Mouse (Mus musculus) layer of hippocampus, postnatal 25 days (tissue): Measurements from ENCODE around the gene Mrps18b. TPM values are rescaled to one million over a fixed set of nuclear protein-coding genes. Genes with fewer than 3 reads are reported as not detected.

Experiments used
- DNase-seq, 2 experiments: peaks; one replicate each; pipeline ENCODE4 v3.0.0; 2022; ENCODE audit warnings: mixed read lengths in 2 of 2, low spot score in 1 of 2; ENCODE audit errors: extremely low spot score in 1 of 2
- total RNA-seq, 2 experiments: library from RNA; stranded (reverse); gene quantifications; 2 replicates each; pipeline ENCODE4 v1.2.3; 2021

The Mrps18b gene
- total RNA-seq, 2 experiments from 2014 or later, result 34.4 to 35.9 TPM

- DNase-seq, result no peak
These were observed 33.3 kb downstream of the Mrps18b start for GRCm38 (mm10) chr17:35882924-35883323.

GRCm38 (mm10) chr17:35879245-35880057, 36.7 kb downstream of the Mrps18b start, which contains the start of gene Dhx16:
Gene Dhx16 (plus strand): TSS chr17:35879819.
- DNase-seq, result peak; percentile 86 to 95

- no peak for DNase-seq
These were observed 41.5 kb downstream of the Mrps18b start for GRCm38 (mm10) chr17:35874721-35875120.

- DNase-seq, result peak; percentile 89 to 95
These were observed 42.2 kb downstream of the Mrps18b start for GRCm38 (mm10) chr17:35873774-35874519.

GRCm38 (mm10) chr17:35870884-35871696, 45.1 kb downstream of the Mrps18b start:
- no peak for DNase-seq

DNA sequence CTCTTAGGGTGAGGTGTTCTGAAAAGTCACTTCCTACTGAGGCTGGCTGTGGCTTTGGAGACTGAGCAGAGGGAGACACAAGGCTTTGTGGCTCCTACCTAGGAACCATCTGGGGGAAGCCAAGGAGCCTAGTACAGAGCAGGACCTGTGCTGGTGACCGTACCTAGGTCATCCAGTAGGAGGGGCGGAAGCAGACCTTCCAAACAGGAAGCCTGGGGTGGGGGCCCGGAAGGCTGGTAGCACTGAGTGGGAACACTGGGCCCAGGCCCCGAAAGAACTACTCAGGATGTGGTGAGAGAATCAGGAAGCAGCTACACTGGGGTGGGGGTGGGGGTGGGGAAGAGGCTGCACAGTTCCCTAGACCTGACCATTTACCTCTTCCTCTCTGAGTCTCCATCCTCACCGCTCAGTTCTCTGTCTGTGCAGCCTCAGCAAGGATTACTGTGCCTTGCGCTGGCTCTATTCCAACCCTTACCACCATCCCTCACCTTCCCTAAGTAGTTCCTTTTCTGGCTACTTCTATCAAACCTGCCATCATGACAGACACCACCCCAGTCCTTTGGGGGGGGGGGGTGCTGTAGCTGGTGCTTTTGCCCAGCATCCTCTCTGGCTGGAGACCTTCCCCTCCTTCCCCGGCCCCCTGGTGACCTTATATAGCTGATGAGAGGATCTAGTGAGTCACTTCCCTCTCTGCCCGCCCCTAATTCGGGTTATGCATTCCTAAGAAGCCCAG, 45.9 kb downstream of the Mrps18b start:
- no peak for DNase-seq

- no peak for DNase-seq
These were observed 46.7 kb downstream of the Mrps18b start for GRCm38 (mm10) chr17:35869346-35870067.

DNA sequence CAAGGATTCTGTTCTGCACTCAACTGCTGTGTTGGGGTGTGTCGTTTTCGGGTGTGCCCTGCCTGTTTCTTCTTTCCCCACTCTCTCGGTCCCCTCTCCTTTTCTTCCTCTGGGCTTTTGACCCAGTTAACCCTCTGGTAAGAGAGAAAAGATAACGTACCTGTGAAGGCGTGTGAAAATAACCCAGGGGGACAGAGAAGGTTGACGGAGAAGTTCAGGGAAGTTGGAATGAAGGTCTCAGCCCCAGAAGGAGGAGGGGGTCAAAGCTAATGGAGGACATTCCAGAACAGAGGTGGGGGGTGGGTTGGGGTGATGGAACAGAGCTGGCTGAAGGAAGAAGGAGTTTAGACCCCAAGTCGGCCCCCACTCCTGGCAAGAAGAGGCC, 47.2 kb downstream of the Mrps18b start:
- no peak for DNase-seq

GRCm38 (mm10) chr17:35868165-35868820, 47.9 kb downstream of the Mrps18b start:
- no peak for DNase-seq

DNA sequence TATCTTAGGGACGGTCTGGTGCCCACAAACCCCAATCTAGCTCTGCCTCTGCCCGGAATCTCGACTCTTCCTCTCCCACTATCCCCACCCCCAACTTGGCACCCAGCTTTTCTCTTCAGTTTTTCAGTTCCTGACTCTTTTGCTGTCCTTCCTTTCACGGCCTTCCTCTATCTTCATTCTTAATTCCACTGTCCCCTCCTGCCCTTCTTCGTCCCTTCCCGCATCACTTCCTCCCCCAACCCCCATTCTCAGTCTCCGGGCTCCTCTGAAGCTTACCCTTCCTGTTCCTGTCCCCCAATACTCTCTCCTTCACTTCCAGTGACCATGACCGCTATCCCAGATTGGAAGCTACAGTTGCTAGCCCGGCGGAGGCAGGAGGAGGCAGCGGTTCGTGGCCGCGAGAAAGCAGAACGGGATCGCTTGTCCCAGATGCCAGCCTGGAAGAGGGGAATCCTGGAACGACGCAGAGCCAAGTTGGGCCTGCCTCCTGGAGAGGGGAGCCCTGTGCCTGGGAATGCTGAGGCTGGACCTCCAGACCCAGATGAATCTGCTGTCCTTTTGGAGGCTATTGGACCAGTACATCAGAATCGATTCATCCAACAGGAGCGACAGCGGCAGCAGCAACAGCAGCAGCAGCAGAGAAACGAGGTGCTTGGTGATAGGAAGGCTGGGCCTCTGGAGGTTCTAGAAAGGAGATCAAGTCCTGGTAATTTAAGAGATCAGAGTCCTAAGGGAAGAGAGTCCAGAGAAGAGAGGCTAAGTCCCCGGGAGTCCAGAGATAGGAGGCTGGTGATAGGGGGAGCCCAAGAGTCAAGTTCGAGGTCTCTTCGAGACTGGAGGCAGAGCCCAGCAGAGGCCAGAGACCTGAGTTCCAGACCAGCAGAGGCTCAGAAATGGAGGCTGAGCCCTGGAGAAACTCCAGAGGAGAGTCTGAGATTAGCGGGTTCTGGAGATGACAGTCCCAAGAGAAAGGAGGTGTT, 49.0 kb downstream of the Mrps18b start:
- no peak for DNase-seq

DNA sequence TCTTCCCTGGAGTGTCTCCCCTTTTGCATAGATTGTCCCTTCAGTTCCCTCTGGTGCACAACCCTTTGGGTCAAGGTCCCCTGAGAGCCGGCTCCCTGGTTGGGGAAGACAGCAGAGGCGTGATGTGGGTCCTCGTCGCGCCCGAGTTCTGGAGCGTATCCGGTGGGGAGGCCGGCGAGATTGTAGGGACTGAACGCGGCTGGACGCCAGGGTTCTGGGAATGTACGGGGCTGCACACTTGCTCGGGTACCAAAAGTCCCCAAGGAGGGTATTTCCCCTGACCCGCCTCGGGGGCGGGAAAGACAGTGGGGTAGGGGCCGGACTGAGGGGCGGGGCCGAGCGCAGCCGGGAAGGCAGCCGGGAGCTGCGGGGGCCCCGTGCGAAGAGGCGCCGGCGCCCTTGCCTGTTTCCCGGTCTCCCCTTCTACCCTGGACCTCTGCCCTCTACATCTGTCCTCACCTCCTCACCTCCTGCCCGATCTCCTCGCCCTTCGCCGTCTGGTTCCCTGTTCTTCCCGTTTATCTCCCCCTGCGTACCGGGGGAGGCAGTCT, 49.8 kb downstream of the Mrps18b start:
- DNase-seq, result peak in 1 of 2 experiments; percentile 26

- DNase-seq, result no peak
These were observed 50.5 kb downstream of the Mrps18b start, which contains the start of gene Ppp1r18 for GRCm38 (mm10) chr17:35865481-35866280. Gene Ppp1r18 (plus strand): TSS chr17:35865593.

DNA sequence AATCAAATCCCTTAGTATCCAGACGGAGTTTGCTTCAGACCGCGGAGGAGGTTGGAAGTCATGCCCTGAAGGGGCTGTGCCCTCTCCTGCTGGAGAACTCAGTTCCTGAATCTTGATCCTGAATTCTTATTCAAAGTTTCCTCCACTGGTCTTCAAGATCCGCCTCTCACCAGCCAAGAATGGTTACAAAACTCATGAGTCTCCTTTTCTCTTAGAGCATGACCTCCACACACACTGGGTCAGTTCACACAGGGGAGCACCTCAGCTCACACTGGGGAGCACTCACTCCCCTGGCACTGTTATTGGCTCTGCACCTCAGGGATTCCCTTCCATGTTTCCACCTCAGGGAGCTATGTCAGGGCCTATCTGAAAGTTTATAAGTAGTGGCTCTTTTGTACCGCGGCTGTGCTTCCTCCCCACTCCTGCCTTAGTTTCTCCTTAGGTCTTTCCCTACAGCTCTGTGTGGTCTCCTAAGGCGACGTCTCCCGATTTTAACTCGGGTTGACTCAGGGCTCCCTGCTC, 51.3 kb downstream of the Mrps18b start:
- DNase-seq, result no peak

GRCm38 (mm10) chr17:35861198-35861857, 54.9 kb downstream of the Mrps18b start, which contains the start of gene Nrm:
Gene Nrm (plus strand): TSS chr17:35861318.
- DNase-seq, result peak; percentile 72 to 91

DNA sequence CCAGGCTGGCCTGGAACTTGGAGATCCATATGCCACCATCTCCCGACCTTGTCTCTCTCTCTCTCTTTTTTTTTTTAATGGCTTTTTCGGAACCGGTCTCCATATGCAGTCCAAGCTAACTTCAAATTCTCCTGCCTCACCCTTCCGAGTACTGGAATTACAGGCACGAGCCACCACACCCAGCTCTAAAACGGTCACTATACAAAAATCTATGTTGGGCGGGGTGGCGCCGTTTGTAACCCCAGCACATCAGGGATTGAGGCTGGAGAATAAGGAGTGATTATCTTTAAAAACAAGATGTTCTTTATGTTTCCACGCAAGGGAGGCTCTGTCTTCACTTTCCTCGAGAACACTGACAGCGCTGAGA, 55.4 kb downstream of the Mrps18b start:
- no peak for DNase-seq
